Mouse (Mus musculus) embryo, embryonic 10.5 days (tissue): ENCODE data around the gene 4930432K21Rik.

Experiments used
- DNase-seq: peaks from one replicate; pipeline ENCODE4 v3.0.0-alpha.2; 2015; ENCODE audit warnings: low spot score

4930432K21Rik gene

DNA sequence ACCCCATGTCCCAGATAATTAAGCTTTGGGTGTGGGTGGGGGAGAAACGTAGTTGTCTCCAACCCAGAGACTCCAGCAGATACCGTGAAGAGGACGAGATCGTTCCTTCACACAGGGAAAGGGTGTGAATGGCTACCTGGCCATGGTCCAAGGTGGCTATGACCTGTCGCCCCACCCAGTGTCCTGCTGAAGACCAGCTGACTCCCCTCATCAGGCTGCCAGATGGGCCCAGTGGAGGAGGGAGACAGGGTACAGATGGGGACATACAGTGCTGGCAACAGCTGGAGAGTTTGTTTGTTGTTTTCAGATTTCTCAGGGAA lies 666 bp downstream of the 4930432K21Rik start:
- DNase-seq: no peak

DNA sequence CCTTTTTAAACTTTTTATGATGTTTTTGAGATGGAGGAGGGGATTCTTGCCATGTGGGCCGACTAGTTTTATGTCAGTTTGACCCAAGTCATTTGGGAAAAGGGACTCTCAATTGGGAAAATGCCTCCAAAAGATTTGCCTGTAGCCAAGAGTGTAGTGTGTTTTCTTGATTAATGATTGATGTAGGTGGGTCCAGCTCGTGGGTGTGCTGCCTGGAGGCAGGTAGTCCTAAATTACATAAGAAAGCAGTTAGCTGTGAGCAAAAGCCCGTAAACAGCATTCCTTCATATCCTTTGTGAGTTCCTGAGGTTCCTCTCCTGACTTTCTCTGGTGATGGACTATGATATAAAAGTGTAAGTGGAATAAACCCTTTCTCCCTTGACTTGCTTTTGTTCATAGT lies 1.4 kb downstream of the 4930432K21Rik start:
- no peak for DNase-seq

DNA sequence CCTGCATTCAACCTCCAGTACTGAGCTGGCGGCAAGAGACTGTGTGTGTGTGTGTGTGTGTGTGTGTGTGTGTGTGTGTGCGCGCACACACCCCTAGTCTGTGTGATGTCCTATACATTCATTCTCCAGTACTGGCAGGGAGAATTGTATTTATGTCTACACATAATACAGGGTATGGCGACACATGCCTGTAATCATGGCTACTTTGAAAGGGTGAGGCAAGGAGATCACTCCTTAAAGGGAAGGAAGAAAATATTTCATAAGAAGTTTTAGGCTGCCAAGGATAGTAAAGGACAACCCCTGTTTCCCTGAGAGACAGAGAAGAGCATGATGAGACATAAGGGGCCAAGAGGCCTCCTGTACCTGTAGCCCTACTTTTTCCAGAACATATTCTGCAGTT lies 9.8 kb downstream of the 4930432K21Rik start:
- no peak for DNase-seq

DNA sequence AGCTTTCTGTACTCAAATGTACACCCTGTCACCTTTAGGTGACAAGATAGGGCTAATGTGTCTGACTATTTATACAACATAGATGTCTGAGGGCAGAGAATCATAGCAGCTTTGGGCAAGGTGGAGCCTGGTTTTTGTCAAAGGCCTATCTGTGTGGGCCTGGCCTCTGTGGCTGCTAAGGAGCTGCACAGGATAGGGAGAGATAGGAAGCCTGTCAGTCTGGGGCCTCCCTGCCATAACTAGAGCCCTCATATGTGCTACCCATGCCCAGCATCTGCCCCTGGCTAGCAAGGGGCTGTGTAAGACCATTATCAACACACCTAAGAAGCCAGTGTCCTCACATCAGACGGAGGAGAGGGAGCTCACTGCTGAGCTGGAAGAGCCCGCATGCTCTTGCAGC lies 19.9 kb downstream of the 4930432K21Rik start:
- no peak for DNase-seq

DNA sequence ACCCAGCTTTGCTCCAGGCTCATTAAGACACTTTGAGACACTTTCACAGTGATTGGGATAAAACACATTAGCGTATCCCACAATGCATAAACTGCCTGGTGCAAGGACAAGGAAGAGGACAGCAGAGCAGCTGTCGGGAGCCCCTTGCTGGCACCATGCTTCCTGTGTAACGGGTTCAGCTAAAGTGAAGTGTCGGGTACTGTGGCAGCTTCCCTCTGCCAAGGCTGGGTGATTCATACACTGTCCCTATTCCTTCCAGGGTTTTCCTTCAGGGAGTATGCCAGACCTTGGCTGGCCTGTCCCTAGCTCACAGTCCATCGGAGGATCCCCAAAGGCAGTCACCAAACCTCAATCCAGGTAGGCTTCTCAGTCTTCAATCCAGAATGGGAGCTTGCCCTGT lies 22.3 kb downstream of the 4930432K21Rik start:
- no peak for DNase-seq

DNA sequence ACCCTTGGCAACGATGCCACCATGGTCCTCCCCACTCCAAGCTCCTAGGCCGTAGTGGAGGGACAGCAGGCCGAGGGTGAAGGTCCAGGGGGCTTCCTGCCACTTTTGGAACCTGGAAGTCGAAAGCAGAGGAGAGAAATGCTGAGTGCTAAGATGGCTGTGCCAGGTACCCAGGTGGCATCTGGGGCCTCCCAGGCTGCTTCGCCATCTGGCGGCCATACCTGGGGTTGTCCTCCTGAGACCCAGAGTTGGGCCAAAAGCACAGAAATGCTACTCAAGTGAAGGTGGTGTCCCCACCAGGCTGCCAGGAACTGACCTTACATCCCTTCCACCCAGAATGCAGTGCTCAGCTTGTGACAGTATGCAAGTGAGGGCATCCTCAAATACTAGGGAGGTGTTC lies 26.0 kb downstream of the 4930432K21Rik start:
- DNase-seq: no peak

DNA sequence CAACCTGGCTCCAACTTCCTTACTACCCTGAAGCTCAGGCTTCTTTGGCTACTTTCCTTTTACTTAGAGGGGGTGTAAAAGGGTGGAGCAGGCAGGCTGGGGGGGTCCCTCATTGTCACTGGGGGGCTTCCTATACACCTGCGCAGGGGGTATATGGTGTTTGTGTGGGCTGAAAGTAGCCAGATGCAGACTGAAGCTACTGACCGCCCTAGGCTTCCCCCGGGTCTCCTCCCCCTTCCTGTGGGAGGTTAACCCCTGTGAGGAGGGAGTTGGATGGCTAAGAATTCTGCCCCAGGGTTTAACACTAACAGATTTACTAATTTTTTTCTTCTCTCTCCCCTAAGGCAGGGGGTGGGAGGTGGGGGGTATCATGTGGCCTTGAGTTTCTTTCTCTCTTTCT lies 28.7 kb downstream of the 4930432K21Rik start:
- DNase-seq: no peak

DNA sequence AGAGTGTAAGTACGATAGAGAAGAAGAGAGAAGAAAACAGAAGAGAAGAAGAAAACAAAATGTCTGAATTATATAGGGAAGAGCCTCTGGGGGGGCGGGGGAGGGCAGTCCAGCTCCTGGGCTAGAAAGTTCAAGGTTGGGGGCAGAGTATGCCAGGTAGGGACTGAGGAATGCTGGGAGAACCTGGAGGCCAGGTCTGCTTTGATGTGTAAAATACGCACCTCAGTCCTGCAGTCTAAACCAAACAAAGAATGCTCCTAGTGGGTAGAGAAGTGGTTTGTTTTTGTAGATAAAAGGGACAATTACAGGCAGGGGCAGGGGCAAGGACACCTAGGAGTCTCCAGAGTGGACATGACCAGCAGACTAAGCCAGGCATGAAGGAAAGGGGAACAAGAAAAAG lies 29.6 kb downstream of the 4930432K21Rik start:
- DNase-seq: no peak

DNA sequence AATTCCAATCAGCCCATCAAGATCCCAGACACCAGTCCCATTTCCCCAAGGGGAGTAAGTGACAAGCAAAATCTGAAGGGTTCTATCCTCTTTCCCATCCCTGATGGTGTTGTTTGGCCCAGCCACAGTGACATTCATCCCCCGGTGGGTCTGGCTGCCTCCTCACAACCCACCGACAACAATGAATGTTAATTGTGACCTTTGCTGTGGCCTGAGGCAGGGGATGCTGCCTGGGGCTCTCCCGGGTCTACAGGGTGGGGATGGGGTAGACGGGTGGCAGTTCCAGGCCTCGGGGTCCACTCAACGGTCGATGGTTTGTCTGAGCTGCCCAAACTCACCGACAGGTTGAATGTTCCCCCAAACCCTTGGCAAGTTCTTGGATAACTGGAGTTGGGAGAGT lies 30.8 kb downstream of the 4930432K21Rik start:
- DNase-seq: no peak

DNA sequence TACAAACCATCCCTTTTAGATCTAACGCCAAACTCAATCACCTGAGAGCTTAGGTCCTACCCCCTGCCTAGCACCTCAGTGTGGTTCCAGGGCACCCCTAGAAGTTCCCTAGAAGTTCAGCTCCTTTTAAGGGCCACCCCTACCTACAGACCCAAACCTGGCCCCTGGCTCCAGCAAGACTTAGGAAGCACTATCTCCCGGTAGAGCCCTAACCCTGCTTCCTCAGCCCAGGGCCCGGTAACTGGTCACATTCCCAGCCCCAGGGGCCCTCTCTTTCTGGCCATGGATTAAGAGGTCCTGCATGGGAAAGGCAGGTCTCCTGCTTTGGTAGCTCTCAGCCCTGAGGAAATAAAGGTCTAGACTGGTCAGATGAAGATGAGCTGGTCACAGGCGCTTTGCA lies 32.1 kb downstream of the 4930432K21Rik start:
- no peak for DNase-seq

DNA sequence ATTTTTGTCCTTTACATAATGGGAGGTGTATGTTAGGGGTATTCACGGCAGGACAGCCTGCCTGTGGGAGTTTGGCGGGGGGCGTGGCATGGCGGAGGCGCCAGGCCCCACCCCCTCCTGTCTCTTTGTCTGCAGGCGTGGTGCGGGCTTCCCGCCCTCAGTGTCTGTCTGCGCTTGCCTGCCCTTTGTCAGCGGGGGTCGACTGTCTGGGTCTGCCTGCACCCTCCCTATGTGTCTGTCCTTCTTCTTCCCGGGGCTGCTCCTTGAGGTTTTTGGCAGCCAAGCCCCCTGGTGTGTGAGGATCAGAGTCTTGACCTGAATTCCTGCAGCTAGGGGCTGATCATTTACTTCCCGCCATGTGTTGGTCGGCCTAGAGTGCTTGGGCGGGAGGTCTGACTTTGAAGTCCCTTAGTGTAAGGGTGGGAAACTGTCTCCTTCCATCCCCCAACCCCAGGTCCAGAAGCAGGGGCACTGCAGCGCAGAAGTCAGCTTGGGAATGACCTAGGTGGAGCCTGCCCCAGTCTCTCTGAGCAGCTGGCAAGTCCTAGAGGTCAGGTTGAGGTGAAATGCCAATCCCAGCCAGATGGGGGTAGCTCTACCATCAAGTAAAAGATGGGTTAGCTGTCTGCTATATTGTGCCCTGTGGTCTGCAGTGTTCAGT lies 32.8 kb downstream of the 4930432K21Rik start:
- DNase-seq: peak; percentile 89

DNA sequence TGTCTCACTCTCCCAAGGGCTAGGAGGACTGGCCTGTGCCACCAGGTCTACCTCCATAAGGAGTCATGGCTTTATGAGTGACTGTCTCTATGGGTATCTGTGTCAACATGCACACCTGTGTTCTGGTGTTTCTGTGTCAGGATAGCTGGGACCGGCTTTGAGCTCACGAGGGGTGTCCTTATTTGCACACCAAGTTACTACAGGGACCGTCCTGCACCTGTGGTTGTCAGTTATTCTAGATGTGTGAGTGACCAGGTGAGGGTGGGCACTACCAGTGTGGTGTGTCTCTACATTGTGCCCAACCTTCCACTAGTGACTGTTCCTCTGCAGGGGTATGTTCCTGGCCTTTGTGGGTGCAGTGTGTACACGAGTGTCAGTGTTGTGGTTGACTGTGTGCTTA lies 35.0 kb downstream of the 4930432K21Rik start:
- DNase-seq: no peak

DNA sequence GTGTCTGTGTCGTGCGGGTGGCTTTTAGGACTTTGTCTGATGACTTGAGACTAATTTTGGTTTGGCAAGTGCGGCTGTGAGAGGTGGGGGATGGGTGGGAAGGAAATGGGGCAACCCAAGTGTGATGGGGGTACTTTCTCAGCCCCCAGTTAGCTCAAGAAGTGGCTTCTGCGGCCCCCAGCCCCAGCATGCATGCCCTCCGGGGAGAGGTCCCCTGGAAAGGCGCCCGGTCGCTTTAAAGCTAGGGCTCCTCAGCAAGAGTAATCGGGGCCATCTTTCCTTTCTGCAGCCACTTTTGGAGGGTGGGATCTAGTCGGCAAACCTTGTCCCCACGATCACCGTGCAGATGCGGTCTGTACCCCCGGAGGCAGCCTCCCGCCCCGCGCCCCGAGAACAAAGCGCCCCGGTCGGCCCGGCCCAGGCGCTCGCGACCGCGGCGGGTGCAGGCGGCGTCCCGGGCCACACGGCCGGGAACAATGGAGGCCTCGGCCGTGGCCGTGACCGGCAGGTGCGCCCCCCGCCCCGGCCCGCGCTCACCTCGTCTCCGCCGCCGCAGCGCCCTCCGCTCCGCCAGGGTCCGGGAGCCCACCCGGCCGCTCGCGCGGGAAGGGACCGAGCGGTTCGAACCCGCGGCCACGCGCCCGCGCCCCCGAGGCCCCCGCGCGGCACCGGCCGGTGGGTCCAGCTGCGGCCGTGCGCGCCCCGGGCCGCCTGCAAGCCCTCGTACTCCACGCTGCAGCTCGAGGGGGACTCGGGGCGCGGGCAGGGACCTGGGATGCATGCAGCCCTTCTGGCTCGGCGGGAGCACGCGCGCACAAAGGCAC lies 35.6 kb downstream of the 4930432K21Rik start:
- DNase-seq: peak; percentile 59

DNA sequence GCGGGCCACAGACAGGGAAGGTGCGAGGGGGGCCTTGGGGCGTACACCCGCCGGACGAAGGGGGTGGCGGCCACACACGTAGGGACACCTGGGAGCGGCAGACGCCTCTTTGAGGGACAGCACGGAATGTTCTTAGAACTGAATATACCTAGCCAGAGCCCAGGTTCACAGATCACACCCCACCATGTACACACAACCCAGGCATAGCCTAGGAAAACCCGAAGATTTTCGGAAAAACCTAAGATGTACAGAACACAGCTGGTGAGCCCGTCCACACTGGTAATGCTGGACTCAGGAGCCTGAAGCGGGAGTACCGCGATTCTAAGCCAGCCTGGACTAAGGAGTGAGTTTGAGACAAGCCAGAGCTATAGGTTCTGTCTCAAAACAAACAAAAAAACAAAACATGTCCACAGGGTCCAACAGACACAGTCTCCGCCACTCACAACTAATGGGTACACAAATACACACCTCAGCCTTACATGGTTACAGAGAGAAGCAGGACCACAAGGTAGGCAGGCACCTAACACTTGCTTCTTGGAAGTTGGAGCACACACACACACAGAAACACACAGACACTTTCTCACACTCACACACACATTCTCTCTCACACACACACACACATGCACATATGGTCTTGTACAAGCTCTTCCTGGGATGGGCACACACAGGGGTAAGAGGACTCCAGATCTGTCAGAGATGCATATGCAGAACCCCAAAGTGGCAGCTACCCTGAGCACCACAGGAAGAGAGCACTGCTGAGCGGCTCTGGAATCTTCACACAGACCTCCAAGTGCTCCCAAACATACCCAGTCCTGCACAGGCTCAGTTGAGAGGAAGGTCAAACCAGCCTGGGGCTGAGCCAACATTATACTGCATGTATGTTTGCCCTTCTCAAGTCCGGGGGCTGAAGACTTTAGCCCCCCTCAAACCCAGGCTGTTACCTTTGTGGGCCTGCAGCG lies 36.5 kb downstream of the 4930432K21Rik start:
- DNase-seq: peak; percentile 56

DNA sequence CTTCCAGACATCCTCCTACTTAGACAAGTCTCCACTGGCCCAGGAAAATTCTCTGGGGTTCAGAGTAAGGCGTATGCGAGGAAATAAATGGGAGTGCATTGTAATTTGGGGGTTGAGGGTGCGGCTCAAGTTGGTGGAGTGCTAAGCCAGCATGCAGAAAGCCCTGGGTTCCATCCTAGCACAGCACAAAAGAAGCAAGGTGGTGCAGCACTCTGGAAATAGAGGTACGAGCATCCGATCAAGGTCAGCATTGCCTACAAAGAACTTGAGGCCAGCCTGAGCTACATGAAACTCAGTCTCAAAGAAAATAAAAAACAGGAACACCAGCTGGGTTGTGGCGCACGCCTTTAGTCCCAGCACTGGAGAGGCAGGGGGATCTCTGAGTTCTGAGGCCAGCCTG lies 37.3 kb downstream of the 4930432K21Rik start, which contains the start of gene Nanos3:
TSS of gene Nanos3 (minus strand) at position 101 of the 400 bp plus-strand sequence.
- DNase-seq: no peak

DNA sequence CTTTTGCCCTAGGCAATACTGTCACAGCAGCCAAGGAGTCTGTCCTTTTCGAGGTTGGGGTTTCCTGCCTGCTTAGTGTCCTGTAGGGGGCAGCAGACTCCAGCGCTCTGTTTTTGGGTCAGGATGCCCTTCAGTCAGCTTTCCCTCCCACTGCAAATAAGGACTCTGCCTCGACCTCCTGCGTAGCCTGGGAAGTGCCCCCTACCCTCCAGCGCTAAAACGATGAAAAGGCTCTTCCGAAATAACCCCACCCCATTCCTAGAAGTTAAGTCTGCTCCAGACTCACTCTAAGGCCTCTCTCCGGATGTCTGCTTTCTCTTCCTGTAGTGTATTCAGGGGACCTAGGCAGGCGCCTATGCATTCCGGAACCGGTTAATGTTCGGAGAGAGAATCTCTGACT lies 38.7 kb downstream of the 4930432K21Rik start:
- peak; percentile 91 for DNase-seq

DNA sequence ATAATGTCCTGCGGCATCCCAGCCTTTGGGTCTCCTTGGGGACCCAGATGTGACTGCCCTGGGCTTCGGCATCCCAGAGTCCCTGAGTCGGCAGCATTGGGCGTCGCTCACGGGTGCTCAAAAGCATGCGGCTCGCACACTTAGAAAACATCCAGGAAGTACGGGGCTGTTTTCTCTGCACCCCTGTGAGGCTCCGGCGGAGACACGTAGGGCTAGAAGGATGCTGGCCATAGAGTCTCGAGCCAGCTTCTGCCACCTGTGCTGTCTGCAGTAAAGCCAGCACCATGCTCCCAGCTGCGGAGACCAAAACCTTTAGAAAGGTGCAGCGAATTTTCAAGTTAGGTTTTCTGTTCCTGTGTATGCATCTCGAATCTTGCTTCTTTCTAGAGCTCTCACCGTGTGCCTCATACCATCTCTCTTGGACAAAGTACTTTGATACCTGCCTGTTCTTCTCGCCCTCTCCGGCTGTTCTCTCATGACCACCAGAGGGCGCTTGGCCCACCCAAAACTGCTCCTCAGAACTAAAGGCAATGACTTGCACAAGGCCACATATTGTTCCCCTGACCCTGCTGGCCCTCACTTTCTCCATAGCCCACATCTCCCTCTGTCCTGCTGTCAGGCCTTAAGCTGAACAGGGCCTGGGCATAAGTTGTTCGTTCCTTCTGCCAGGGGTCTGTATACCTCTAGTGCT lies 39.4 kb downstream of the 4930432K21Rik start:
- DNase-seq: peak; percentile 85

DNA sequence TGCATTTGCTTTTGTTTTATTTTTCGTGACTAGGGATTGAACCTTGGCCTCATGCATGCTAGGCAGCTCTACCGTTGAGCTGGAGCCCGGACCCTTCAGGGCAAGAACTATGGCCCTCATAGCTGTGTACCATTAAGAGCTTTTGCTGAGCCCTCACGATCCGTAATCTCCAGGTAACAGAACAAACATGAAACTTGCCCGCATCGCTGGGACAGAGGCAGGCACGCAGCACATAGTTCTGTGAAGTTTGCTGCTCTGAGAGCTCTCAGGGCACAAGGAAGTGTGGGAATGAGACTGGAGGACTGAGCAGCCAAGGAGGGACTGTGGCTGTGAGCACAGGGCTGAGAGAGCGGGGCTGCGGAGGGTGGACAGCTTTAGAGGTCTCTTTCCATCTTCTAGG lies 40.8 kb downstream of the 4930432K21Rik start:
- DNase-seq: no peak

DNA sequence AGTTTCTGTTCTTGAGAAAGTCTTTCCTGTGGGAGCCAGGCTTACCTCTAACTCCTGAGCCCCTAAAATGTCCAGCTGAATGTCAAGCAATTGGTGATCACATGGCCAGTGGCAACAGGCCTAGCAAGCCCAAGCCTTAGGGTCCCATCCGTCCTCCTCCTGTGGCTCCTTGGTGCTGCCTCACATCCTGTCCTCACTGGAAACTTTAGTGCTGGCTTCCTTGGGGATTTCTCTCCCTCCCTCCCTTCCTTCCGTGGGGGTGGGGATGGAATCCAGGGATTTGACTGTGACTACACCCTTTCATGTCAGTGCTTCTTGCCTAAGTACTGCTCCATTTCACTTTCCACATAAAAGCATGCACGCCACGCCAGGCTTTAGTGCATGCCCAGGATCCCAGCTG lies 41.8 kb downstream of the 4930432K21Rik start:
- DNase-seq: no peak

DNA sequence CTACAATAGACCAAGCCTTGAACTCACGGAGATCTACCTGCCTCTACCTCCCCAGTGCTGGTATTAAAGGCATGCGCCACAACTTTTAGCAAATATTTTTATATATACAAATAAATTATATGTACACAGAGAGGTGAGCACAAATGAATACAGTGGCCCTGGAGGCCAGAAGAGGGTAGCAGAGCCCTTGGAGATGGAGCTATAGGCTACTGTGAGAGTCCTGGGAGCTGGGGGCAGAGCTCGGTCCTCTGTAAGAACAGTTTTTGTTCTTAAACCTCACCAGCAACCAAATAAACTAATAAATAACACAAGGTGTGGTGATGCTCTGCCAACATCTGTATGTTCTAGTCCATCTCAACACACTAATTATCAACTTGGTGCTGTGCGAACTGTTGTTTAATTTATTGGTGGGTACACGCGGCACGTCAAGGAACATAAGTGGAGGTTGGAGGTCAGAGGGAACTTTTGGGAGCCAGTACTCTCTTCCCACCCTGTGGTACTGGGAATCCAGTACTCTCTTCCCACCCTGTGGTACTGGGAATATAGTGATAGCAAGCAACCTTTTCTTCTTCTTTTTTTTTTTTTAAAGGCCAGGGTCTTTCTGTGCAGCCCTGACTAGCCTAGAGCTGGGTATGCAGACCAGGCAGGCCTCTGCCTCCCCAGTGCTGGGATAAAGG lies 42.5 kb downstream of the 4930432K21Rik start:
- no peak for DNase-seq

DNA sequence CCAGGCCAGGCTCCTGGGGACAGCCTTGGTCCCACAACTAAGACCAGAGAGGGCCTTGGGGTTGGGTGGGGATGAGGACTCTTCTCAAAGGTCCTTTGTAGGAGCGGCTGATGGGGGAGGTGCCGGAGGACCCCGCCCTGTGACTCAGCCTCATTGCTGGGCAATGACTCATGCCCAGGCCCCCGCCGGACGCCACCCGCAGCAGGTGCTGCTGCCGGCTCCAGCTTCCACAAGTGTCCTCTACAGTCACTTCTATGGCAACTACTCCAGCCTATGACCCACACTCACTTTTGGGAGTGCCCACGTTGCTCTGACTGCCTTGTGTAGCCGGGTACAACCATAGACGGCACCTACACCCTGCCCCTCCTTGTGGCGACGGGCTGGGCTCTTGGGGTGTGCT lies 44.2 kb downstream of the 4930432K21Rik start:
- DNase-seq: peak; percentile 47
